Mouse (Mus musculus) cerebellum, adult 2 months (tissue): ENCODE measurements at regions not wholly inside any gene's neighbourhood (a gene's known extent, or its start where the extent isn't known, plus 50 kb on each side); places are given as distances from the start of the nearest gene placed in this dataset.

Experiments
- CTCF ChIP-seq: fragments of 200-500 bp; IDR thresholded peaks from 2 replicates; pipeline ENCODE4 v1.5.1; 2011; ENCODE audit warnings: low read depth, mild to moderate bottlenecking, control low read depth, low read length, moderate library complexity, borderline replicate concordance; ENCODE audit not compliant: insufficient read depth
- POLR2A ChIP-seq: fragments of 200-500 bp; IDR thresholded peaks from 2 replicates; pipeline ENCODE4 v1.6.1; 2011; ENCODE audit warnings: low read length, control low read depth, borderline replicate concordance; ENCODE audit not compliant: insufficient read depth

DNA sequence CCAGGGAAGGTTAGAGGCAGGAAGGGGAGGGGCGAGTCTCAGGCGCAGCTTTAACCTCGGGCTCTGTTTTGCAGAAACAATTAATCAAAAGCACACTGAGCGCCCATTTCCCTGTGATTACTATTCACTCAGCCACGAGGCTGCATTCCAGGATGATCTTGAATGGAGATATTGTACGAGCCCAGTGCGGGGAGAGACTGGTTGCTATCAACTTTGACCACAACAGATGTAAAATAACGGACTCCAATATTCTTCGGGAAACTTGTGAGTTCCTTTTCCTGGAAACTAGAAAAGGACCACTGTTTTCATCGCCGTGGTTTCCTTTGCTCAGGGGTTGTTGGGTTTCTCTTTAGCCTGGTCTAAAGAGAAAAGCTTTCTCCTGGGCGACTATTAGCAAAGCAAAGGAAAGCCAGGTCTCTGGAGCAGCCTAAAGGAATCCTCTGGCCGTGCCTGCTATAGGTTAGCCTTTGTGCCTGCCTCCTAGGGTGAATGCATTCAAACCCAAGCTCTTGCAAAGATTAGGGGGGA lies 87.4 kb upstream of the Plekha5 start:
- TF ChIP-seq CTCF (no peak), POLR2A (no peak)
